Mouse (Mus musculus) heart, embryonic 10.5 days (tissue): ENCODE results near the gene Nyap1. TPM values are rescaled to one million over a fixed set of nuclear protein-coding genes. Genes with fewer than 3 reads are reported as not detected.
A peak's percentile ranks its signal among the peaks of the same experiment; 100 is the strongest.
"Not testable (repeated sequence)": the region's sequence is repeated elsewhere in the genome, so short reads cannot be mapped to it uniquely, and the experiment has no call there.

Source experiments
- DNase-seq: peaks from one replicate; pipeline ENCODE4 v3.0.0-alpha.2; 2017; ENCODE audit warnings: low spot score
- H3K27ac ChIP-seq: fragments of 300-500 bp; sonication (generic); 2 replicates; pipeline ENCODE4 v1.5.1; 2016; ENCODE audit warnings: mild to moderate bottlenecking
- H3K27me3 ChIP-seq: fragments of 300-500 bp; sonication (generic); 2 replicates; pipeline ENCODE4 v1.6.1; 2016; ENCODE audit warnings: mild to moderate bottlenecking; ENCODE audit not compliant: poor library complexity, insufficient read depth, severe bottlenecking
- H3K36me3 ChIP-seq: fragments of 300-500 bp; sonication (generic); 2 replicates; pipeline ENCODE4 v1.6.1; 2016; ENCODE audit warnings: mild to moderate bottlenecking, moderate library complexity
- H3K4me1 ChIP-seq: fragments of 300-500 bp; sonication (generic); 2 replicates; pipeline ENCODE4 v1.6.1; 2016; ENCODE audit warnings: mild to moderate bottlenecking
- H3K4me3 ChIP-seq: fragments of 300-500 bp; sonication (generic); 2 replicates; pipeline ENCODE4 v1.5.1; 2016; ENCODE audit warnings: mild to moderate bottlenecking, moderate library complexity
- H3K9me3 ChIP-seq: fragments of 300-500 bp; sonication (generic); 2 replicates; pipeline ENCODE4 v1.6.1; 2016; ENCODE audit warnings: mild to moderate bottlenecking, moderate library complexity
- WGBS: fragments of 180-500 bp; shearing (Covaris S2); methylation state at CpG from one replicate; pipeline ENCODE4 v1.1.7; 2016; 5-methylcytosine and 5-hydroxymethylcytosine counted together
- polyA plus RNA-seq: library from polyadenylated mRNA; unstranded; fragments of >200 nt; fragmentation: Nextera tagmentation; extraction: Ambion mirVana; gene quantifications from 2 replicates; pipeline ENCODE4 v1.2.1, GENCODE M21; 2016

Gene Nyap1
- polyA plus RNA-seq, 1 experiment from 2014 or later: 1.4 TPM

GRCm38 (mm10) chr5:137726767-137727166 is 14.6 kb downstream of the Nyap1 start:
- Histone ChIP-seq H3K36me3 (no peaks in the 10 kb centered on the region), H3K9me3 (no peaks in the 10 kb centered on the region), H3K4me1 (peaks cover 5% of the 10 kb centered on the region; the same call in 1 of the 2 replicates), H3K27ac (no peak overlapping the region), H3K27me3 (peaks cover 9% of the 10 kb centered on the region; the same call in 1 of the 2 replicates), H3K4me3 (no peak overlapping the region)
- DNase-seq: no peak
- 68% methylated on average over 6 of the region's 6 CpGs for WGBS

- Histone ChIP-seq H3K36me3 (no peaks in the 10 kb centered on the region), H3K4me1 (peaks cover 12% of the 10 kb centered on the region), H3K27me3 (0 out of 2 replicates have a peak, but pooled peaks cover 5% of the 10 kb centered on the region), H3K4me3 (no peak overlapping the region), H3K27ac (no peak overlapping the region), H3K9me3 (no peaks in the 10 kb centered on the region)
- 86% methylated on average over 5 of the region's 5 CpGs for WGBS
- DNase-seq: no peak
Observed at GRCm38 (mm10) chr5:137723840-137724239, 17.6 kb downstream of the Nyap1 start.

- H3K27me3 ChIP-seq, H3K9me3 ChIP-seq, H3K36me3 ChIP-seq: not testable (repeated sequence)
- 12% methylated on average over 10 of the region's 16 CpGs for WGBS
- DNase-seq: peak; percentile 85
- peaks cover 18% of the 10 kb centered on the region for H3K4me1 ChIP-seq
- H3K27ac ChIP-seq: peak overlapping the region; percentile 29; the same call in 1 of the 2 replicates
- H3K4me3 ChIP-seq: peak overlapping the region; percentile 35
Observed at GRCm38 (mm10) chr5:137720558-137721164, 20.7 kb downstream of the Nyap1 start.

- Histone ChIP-seq H3K27ac (peak overlapping the region; percentile 76), H3K9me3 (no peaks in the 10 kb centered on the region), H3K36me3 (no peaks in the 10 kb centered on the region), H3K4me3 (no peak overlapping the region), H3K27me3 (0 out of 2 replicates have a peak, but pooled peaks cover 5% of the 10 kb centered on the region), H3K4me1 (peaks cover 18% of the 10 kb centered on the region)
- peak; percentile 83 for DNase-seq
- WGBS: 38% methylated on average over 6 of the region's 6 CpGs
Observed at GRCm38 (mm10) chr5:137719088-137719487, 22.3 kb downstream of the Nyap1 start.

- H3K4me1 ChIP-seq: peaks cover 18% of the 10 kb centered on the region
- H3K27ac ChIP-seq: 0 out of 2 replicates have a peak overlapping the region, but pooled peaks have one; percentile 23
- H3K9me3 ChIP-seq: no peaks in the 10 kb centered on the region
- H3K36me3 ChIP-seq: no peaks in the 10 kb centered on the region
- H3K27me3 ChIP-seq: 0 out of 2 replicates have a peak, but pooled peaks cover 5% of the 10 kb centered on the region
- no peak overlapping the region for H3K4me3 ChIP-seq
- WGBS: 63% methylated on average over 8 of the region's 8 CpGs
- no peak for DNase-seq
Observed at GRCm38 (mm10) chr5:137718020-137718790, 23.2 kb downstream of the Nyap1 start.

GRCm38 (mm10) chr5:137715685-137716084 is 25.7 kb downstream of the Nyap1 start:
- Histone ChIP-seq H3K9me3 (no peaks in the 10 kb centered on the region), H3K27me3 (no peaks in the 10 kb centered on the region), H3K36me3 (no peaks in the 10 kb centered on the region), H3K4me3 (no peak overlapping the region), H3K27ac (no peak overlapping the region), H3K4me1 (peaks cover 16% of the 10 kb centered on the region)
- DNase-seq: no peak
- 75% methylated on average over 8 of the region's 8 CpGs for WGBS

- H3K9me3 ChIP-seq: no peaks in the 10 kb centered on the region
- no peaks in the 10 kb centered on the region for H3K36me3 ChIP-seq
- DNase-seq: no peak
- H3K4me3 ChIP-seq: no peak overlapping the region
- WGBS: 86% methylated on average over 5 of the region's 5 CpGs
- H3K27ac ChIP-seq: no peak overlapping the region
- no peaks in the 10 kb centered on the region for H3K27me3 ChIP-seq
- peaks cover 4% of the 10 kb centered on the region; the same call in 1 of the 2 replicates for H3K4me1 ChIP-seq
Observed at GRCm38 (mm10) chr5:137713454-137713853, 28.0 kb downstream of the Nyap1 start.

GRCm38 (mm10) chr5:137706913-137707633 is 34.3 kb downstream of the Nyap1 start:
- peaks cover 10% of the 10 kb centered on the region; the same call in 1 of the 2 replicates for H3K4me1 ChIP-seq
- H3K9me3 ChIP-seq: no peaks in the 10 kb centered on the region
- 70% methylated on average over 12 of the region's 12 CpGs for WGBS
- H3K27me3 ChIP-seq: no peaks in the 10 kb centered on the region
- DNase-seq: no peak
- no peak overlapping the region for H3K27ac ChIP-seq
- no peaks in the 10 kb centered on the region for H3K36me3 ChIP-seq
- H3K4me3 ChIP-seq: no peak overlapping the region

- Histone ChIP-seq H3K36me3 (no peaks in the 10 kb centered on the region), H3K4me3 (no peak overlapping the region), H3K27ac (no peak overlapping the region), H3K4me1 (peaks cover 10% of the 10 kb centered on the region; the same call in 1 of the 2 replicates), H3K9me3 (no peaks in the 10 kb centered on the region), H3K27me3 (no peaks in the 10 kb centered on the region)
- 67% methylated on average over 6 of the region's 6 CpGs for WGBS
- no peak for DNase-seq
Observed at GRCm38 (mm10) chr5:137705242-137705641, 36.2 kb downstream of the Nyap1 start.

- Histone ChIP-seq H3K36me3 (no peaks in the 10 kb centered on the region), H3K27me3 (no peaks in the 10 kb centered on the region), H3K27ac (0 out of 2 replicates have a peak overlapping the region, but pooled peaks have one; percentile 22), H3K9me3 (no peaks in the 10 kb centered on the region), H3K4me3 (no peak overlapping the region), H3K4me1 (peaks cover 3% of the 10 kb centered on the region; the same call in 1 of the 2 replicates)
- DNase-seq: no peak
- WGBS: 40% methylated on average over 2 of the region's 2 CpGs
Observed at GRCm38 (mm10) chr5:137699850-137700249, 41.6 kb downstream of the Nyap1 start.

- Histone ChIP-seq H3K9me3 (no peaks in the 10 kb centered on the region), H3K4me3 (no peak overlapping the region), H3K36me3 (no peaks in the 10 kb centered on the region), H3K27ac (no peak overlapping the region), H3K27me3 (no peaks in the 10 kb centered on the region), H3K4me1 (peaks cover 3% of the 10 kb centered on the region; the same call in 1 of the 2 replicates)
- WGBS: 58% methylated on average over 3 of the region's 3 CpGs
- DNase-seq: no peak
Observed at GRCm38 (mm10) chr5:137699080-137699479, 42.3 kb downstream of the Nyap1 start.

- no peaks in the 10 kb centered on the region for H3K27me3 ChIP-seq
- no peaks in the 10 kb centered on the region for H3K9me3 ChIP-seq
- peaks cover 3% of the 10 kb centered on the region; the same call in 1 of the 2 replicates for H3K4me1 ChIP-seq
- H3K4me3 ChIP-seq: no peak overlapping the region
- H3K27ac ChIP-seq: no peak overlapping the region
- no peak for DNase-seq
- 84% methylated on average over 4 of the region's 4 CpGs for WGBS
- no peaks in the 10 kb centered on the region for H3K36me3 ChIP-seq
Observed at GRCm38 (mm10) chr5:137695930-137696329, 45.5 kb downstream of the Nyap1 start.
